Mouse (Mus musculus) cerebellum, adult 2 months (tissue): ENCODE measurements at regions not wholly inside any gene's neighbourhood (a gene's known extent, or its start where the extent isn't known, plus 50 kb on each side); places are given as distances from the start of the nearest gene placed in this dataset.

Source experiments
- CTCF ChIP-seq: fragments of 200-500 bp; IDR thresholded peaks from 2 replicates; pipeline ENCODE4 v1.5.1; 2011; ENCODE audit warnings: low read depth, mild to moderate bottlenecking, control low read depth, low read length, moderate library complexity, borderline replicate concordance; ENCODE audit not compliant: insufficient read depth
- POLR2A ChIP-seq: fragments of 200-500 bp; IDR thresholded peaks from 2 replicates; pipeline ENCODE4 v1.6.1; 2011; ENCODE audit warnings: low read length, control low read depth, borderline replicate concordance; ENCODE audit not compliant: insufficient read depth

DNA sequence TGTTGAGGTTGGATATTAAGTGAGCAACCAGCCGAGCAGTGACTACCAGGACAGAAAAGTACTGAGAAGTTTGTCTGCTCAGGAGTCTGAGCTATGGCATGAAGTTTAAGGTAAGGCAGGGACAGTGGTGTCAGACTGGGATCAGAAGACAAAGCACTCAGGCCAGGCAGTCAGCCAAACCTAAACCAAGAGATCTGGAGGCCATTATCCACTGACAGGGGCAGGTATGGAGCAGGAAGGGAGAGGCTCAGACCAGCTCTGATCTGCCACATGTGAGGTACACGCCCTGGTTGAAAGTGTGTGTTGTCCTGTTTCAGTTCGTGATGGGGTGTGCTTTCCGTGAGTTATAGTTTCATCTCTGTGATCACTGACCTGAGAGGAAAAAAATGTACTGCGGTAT, 437.2 kb upstream of the Trpc7 start:
- TF ChIP-seq CTCF = no peak
- no peak for TF ChIP-seq POLR2A
